Mouse (Mus musculus) heart, embryonic 10.5 days (tissue): ENCODE measurements around the gene Tlr7. TPM values are rescaled to one million over a fixed set of nuclear protein-coding genes. Genes with fewer than 3 reads are reported as not detected.

Experiments
- DNase-seq: peaks from one replicate; pipeline ENCODE4 v3.0.0-alpha.2; 2017; ENCODE audit warnings: low spot score
- H3K27ac ChIP-seq: fragments of 300-500 bp; sonication (generic); 2 replicates; pipeline ENCODE4 v1.5.1; 2016; ENCODE audit warnings: mild to moderate bottlenecking
- H3K27me3 ChIP-seq: fragments of 300-500 bp; sonication (generic); 2 replicates; pipeline ENCODE4 v1.6.1; 2016; ENCODE audit warnings: mild to moderate bottlenecking; ENCODE audit not compliant: poor library complexity, insufficient read depth, severe bottlenecking
- H3K36me3 ChIP-seq: fragments of 300-500 bp; sonication (generic); 2 replicates; pipeline ENCODE4 v1.6.1; 2016; ENCODE audit warnings: mild to moderate bottlenecking, moderate library complexity
- H3K4me1 ChIP-seq: fragments of 300-500 bp; sonication (generic); 2 replicates; pipeline ENCODE4 v1.6.1; 2016; ENCODE audit warnings: mild to moderate bottlenecking
- H3K4me3 ChIP-seq: fragments of 300-500 bp; sonication (generic); 2 replicates; pipeline ENCODE4 v1.5.1; 2016; ENCODE audit warnings: mild to moderate bottlenecking, moderate library complexity
- H3K9me3 ChIP-seq: fragments of 300-500 bp; sonication (generic); 2 replicates; pipeline ENCODE4 v1.6.1; 2016; ENCODE audit warnings: mild to moderate bottlenecking, moderate library complexity
- WGBS: fragments of 180-500 bp; shearing (Covaris S2); methylation state at CpG from one replicate; pipeline ENCODE4 v1.1.7; 2016; 5-methylcytosine and 5-hydroxymethylcytosine counted together
- polyA plus RNA-seq: library from polyadenylated mRNA; unstranded; fragments of >200 nt; fragmentation: Nextera tagmentation; extraction: Ambion mirVana; gene quantifications from 2 replicates; pipeline ENCODE4 v1.2.1, GENCODE M21; 2016

Tlr7 gene
- polyA plus RNA-seq, 1 experiment from 2014 or later = 0.14 TPM

GRCm38 (mm10) chrX:167263530-167263929 is 66.8 kb downstream of the Tlr7 start:
- H3K27me3 ChIP-seq = peaks cover under 1% of the 10 kb centered on the region; the same call in 1 of the 2 replicates
- no peak for DNase-seq

More at GRCm38 (mm10) chrX:167263530-167263929, 66.8 kb downstream of the Tlr7 start:
- H3K36me3 ChIP-seq = no peaks in the 10 kb centered on the region
- H3K4me3 ChIP-seq = no peak overlapping the region
- H3K4me1 ChIP-seq = no peaks in the 10 kb centered on the region
- 75% methylated on average over 4 of the region's 4 CpGs for WGBS
- H3K27ac ChIP-seq = no peak overlapping the region
- no peaks in the 10 kb centered on the region for H3K9me3 ChIP-seq

Other genes with a start within 250 kb of the Tlr7 start
- 1,947 and 1,991 TPM in 2 replicates for gene Tmsb4x, start 121.2 kb downstream of the Tlr7 start, polyA plus RNA-seq
- gene Tlr8, start 66.2 kb downstream of the Tlr7 start, polyA plus RNA-seq = 0.08 TPM in 1 of 2 replicates, not detected in the other
- 23.8 and 30.4 TPM in 2 replicates for gene Prps2, start 52.2 kb upstream of the Tlr7 start, polyA plus RNA-seq